Mouse (Mus musculus) C2C12 (cell line): Measurements from ENCODE around the gene Mbd3.

Experiments
- CEBPB ChIP-seq: IDR thresholded peaks from one replicate; pipeline ENCODE4 v1.6.1; 2011; ENCODE audit warnings: low read depth, mild to moderate bottlenecking, control low read depth, moderate library complexity
- CTCF ChIP-seq: IDR thresholded peaks from one replicate; pipeline ENCODE4 v1.5.1; 2011; ENCODE audit not compliant: control insufficient read depth, insufficient read depth, insufficient read length
- FOSL1 ChIP-seq: IDR thresholded peaks from one replicate; pipeline ENCODE4 v1.8.0; 2011; ENCODE audit warnings: mild to moderate bottlenecking, low read length; ENCODE audit not compliant: poor library complexity, insufficient read depth, severe bottlenecking
- MAX ChIP-seq: IDR thresholded peaks from one replicate; pipeline ENCODE4 v1.6.1; 2011; ENCODE audit warnings: mild to moderate bottlenecking, control low read depth
- MYOD1 ChIP-seq: IDR thresholded peaks from one replicate; pipeline ENCODE4 v1.6.1; 2011; ENCODE audit warnings: low read depth; ENCODE audit not compliant: control insufficient read depth, insufficient read length
- MYOG ChIP-seq: IDR thresholded peaks from one replicate; pipeline ENCODE4 v1.6.1; 2011; ENCODE audit not compliant: control insufficient read depth, insufficient read length; ENCODE audit errors: extremely low read depth
- USF1 ChIP-seq: IDR thresholded peaks from one replicate; pipeline ENCODE4 v1.6.1; 2011; ENCODE audit warnings: low read depth, mild to moderate bottlenecking, control low read depth, moderate library complexity

- TF ChIP-seq CTCF (no peak), USF1 (no peak), MYOG (no peak), MAX (no peak), CEBPB (no peak), MYOD1 (no peak), FOSL1 (no peak)
Observed at GRCm38 (mm10) chr10:80371983-80372382, 27.4 kb downstream of the Mbd3 start.
